Mouse (Mus musculus) spleen, adult 2 months (tissue): ENCODE measurements at regions not wholly inside any gene's neighbourhood (a gene's known extent, or its start where the extent isn't known, plus 50 kb on each side); places are given as distances from the start of the nearest gene placed in this dataset.

Experiments used
- CTCF ChIP-seq: fragments of 200-500 bp; IDR thresholded peaks from 2 replicates; pipeline ENCODE4 v1.5.1; 2011; ENCODE audit warnings: mild to moderate bottlenecking, inconsistent platforms; ENCODE audit not compliant: insufficient read depth, insufficient read length, insufficient replicate concordance; ENCODE audit errors: extremely low read depth
- POLR2A ChIP-seq: fragments of 200-500 bp; IDR thresholded peaks from 2 replicates; pipeline ENCODE4 v1.6.1; 2011; ENCODE audit warnings: low read depth, low read length, inconsistent platforms

- TF ChIP-seq CTCF, result no peak
- TF ChIP-seq POLR2A, result no peak
Measured at GRCm38 (mm10) chr2:57657409-57657808, 340.3 kb upstream of the Galnt5 start.
